Mouse (Mus musculus): Measurements from ENCODE around the gene Crebrf.
A peak's percentile ranks its signal among the peaks of the same experiment; 100 is the strongest.

Crebrf gene

DNA sequence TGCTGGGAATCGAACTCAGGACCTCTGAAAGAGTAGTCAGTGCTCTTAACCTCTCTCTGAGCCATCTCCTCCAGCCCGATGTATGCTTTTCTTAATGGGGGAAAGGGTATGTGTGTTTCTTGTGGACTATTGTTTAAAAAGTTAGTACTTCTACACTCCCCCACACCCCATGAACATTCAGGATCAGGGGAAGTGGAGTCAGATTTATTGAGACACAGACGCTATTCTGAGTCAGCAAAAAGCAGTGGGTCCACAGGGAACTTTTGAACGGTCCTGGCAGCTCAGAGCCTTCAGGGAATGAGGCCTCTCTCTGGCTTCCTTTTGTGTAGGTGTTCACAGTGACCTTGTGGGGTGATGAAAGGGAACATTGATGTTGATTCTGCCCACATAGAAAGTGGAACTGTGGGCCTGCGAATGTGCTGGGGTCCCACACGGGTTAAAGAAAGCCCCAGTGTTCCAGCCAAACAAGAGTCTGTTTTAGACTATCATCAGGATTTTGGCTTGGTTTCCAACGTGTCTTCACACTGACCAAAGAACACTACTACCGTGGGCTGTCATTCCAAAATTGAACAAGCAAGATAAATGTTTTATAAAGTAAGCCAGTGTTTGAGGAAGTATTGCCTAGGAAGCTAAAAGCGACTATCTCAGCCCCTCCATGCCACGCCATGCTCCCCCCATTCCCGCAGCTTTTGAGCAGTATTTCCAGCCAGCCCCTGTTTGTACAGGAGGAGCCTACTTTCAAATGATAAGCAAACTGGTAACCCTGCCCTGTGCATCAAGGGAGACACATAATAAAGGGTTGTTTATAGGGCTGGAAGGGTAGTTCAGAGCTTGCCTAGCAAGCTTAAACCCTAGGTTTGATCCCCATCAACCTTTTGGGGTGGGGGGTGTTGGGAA, 9.7 kb upstream of the Crebrf start:
- DNase-seq (ENCODE audit: low read depth) = no peak

DNA sequence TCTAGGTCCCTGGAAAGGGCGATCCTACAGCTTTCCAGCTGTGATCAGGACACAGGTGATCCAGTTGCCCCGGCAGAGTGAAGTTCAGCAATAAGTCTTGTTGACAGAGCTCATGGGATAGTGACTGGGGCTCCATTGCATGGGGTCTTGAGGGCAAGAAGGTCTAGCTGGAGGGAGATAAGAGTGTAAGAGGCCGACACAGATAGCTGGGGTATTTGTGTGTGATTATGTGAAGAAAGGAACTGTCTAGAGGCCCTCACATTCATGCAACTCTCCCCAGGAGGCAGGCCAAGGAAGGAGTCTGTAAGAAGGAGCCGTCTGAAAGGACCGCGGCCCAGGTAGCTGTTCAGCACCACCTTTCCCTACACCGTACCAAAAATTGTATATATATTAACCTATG, 8.4 kb upstream of the Crebrf start:
- no peak for DNase-seq (ENCODE audit: low read depth)

DNA sequence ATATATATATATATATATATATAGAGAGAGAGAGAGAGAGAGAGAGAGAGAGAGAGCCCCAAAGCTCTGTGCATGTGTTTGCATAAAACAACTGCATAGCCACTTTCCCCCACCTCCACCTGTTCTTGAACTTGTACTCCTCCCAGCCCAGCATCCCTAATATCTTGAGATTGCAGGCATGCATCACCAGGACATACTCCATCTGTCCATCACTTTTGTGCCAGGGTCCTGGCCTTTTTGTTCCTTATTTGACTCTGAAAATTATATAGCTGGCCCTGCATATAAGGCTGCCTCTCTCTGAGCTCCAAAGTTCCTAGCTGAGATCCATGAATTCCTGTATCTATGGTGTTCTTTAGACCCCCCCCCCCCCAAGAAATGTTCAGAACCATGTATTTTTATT, 7.0 kb upstream of the Crebrf start:
- DNase-seq (ENCODE audit: low read depth) = no peak

DNA sequence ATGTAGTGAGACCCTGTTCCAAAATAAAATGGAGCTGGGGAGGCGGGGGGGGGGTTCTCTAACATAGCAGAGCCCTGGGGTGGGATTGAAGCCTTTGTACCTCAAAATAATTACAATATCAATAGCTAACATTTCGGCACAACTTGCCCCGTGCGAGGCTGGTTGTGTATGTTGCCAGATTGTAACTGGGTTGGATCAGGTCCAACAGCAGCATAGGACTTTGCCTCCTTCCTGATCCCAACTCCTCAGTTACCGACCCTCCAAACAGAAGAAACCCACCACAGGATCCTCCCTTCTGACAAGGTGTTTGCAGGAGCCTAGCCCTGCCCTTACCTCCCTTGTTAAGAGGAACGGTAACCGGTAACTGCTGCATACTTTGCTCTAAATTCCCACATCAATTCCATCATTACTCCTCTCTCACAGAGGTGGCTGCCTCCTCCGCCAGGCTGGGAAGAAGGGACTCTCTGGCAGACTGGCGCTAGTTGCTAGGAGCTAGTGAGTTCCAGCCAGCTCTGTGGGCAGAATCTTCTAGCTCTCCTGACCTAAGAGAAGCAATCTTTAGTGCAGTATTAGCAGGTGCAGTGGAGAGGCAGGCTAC, 6.4 kb upstream of the Crebrf start:
- DNase-seq (ENCODE audit: low read depth) = no peak

DNA sequence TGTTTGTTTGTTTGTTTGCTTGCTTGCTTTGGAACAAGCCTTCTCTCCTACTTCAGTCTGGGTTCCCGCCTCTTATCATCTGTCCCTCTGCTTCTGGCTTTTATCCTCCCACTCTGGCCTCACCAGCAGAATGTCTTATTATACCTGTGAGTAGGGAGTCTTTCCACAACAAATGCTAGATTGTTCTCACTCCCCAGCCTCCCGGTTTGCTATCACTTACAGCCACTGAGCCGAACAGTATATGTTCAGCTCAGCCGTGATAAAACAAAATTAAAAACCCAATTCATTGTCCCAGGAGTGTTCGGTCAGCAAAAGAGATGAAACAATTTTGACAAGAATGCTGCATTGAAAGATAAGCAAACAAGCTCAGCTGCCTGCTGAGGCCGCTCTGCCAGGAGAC, 5.4 kb upstream of the Crebrf start:
- DNase-seq (ENCODE audit: low read depth) = no peak

DNA sequence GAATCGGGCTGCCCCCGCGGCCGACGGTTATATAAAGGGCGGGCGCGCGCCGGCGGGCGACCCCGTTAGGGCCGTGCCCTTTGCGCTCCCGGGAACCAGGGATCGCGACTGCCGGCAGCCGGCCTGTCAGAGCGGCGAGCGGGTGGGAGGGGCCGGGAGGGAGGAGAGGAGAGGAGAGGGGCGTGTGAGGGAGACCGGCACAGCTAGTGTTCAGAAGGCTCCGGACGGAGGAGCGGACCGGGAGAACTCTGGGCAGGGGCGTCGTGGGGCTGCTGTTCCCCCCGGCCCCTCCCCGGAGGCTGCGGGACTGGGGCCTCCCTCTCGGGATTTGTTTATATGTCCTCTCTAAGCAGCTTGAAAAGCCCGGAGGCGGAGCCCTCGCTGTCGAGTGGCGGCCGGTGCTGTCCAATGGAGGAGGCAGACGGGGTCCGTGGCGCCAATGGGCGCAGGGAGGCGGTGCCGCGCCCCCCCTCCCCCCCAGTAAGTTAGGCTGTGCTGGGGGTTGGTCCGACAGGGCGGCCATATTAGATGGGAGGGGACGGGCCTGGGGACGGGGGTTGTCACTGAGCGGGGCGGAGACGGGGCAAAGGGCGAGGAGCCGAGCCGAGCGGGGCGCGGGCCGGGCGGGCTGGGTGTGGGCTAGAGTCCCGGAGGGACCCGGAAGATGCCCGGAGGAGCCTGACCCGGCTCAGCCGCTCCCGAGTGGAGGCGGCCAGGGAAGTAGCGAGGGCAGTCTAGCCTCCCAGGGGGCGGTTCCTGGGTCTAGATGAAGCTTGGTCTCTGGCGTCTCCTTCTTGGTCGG, 667 bp downstream of the Crebrf start:
- peak; percentile 98 for DNase-seq (ENCODE audit: low read depth)

DNA sequence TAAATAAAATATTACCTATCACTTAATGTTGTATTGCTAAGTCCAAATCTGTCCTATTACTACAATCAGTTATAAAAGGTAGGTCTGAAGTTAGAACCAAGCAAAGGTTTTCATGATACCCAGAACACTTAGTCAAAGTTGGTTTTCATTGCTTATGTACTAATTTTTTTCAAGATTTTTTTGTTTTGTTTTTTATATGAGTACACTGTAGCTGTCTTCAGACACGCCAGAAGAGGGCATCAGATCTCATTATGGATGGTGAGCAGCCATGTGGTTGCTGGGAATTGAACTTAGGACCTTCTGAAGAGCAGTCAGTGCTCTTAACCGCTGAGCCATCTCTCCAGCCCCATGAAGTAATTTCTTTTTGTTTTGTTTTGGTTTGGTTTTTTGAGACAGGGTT, 2.4 kb downstream of the Crebrf start:
- peak; percentile 37 for DNase-seq (ENCODE audit: low read depth)

DNA sequence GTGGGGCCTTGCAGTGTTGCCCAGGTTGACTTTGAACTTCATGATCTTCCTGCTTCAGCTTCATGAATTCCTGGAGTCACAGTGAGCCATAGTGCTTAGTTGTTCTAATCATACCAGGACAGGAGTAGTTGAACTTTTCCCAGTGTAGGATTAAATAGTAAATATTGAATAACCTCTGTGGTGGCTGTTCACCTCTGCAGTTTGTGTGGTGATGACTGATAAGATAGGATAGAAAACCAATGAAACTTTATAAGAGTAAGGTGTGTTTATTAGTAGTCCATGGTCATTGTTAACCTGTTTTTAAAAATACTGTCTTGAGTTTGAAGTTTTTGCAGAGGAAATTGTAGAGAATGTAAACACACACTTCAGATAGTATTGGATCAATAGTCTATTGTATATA, 4.0 kb downstream of the Crebrf start:
- DNase-seq (ENCODE audit: low read depth) = no peak

DNA sequence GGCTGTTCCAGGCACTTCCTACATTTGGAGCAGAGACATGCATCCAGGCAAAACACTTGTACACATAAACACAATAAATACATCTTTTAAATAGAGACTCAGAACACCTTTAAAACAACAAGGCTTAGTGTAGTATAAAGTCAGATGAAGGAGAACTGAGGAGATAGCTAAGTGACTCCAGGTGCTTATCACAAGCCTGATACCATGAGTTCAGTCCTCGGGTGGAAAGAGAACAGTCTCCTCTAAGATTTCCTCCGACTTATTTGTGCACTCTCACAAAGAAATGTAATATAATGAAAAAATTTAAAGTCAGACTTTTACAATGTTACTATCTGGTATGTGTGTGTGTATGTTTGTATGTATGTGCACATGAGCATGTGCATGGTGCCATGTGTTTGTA, 6.4 kb downstream of the Crebrf start:
- DNase-seq (ENCODE audit: low read depth) = no peak

DNA sequence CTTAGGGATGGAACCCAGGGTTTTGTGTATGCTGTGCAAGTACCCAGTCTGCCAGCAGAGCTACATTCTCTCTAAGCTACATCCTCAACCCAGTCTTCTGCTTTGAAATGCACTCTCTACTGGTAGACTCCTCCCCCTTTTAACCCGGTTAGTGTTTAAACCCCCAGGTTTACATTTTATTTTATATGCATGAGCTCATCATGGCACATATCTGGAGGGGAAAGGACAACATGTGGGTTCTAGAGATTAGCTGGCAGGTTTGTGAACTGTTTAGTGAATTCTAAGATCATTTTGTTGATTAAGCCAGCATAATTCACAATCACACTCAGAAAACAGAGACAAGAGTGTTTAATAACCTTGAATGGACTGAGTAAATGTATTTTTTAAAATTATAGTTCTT, 9.3 kb downstream of the Crebrf start:
- DNase-seq (ENCODE audit: low read depth) = no peak

DNA sequence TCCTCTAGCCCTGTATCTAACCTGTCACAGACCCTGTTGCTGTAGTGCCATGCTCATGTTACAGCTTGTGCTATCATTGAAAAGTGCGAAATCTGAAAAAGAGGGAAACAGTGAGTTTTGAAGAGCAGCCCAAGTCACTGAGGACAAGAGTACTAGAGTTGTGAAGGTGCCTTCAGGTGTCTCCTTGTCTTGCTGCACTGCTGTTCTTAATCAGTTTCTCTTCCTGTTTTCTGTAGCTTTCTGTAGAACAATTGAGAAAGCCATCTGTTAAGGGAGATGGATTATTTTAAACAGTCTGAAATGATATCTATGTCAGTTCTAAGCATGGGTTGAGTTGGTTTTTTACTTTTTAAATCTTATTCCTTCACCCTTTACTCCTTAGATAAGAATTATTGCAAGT, 11.2 kb downstream of the Crebrf start:
- no peak for DNase-seq (ENCODE audit: low read depth)

DNA sequence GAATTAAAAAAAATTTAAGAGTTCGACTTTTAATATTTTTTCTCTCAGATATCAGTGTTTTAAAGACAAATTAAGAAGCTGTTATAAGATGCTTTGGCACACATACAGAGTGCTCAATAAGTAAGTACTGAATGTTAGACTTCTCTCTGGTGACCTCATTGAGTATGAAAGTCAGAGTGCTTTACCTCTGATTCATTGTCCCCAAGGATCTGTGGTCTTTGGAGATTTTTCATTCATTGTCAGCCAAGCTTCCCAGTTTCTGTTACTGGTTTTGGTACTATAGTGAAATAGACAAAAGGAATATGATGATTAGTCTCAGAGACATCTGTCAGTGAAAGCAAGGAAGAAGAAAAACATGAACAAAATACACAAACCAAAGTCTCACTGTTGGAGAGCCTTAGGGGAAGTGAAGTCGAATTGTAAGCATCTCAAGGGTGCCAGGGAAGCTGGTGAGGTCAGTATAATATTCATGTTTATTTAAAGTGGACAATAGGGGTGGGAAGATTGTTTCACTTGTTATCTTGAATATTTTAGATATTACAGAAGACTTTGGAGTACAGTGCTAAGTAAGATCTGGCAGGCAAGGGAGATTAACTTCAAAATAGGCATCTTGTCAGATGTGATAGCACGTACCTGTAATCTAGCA, 11.8 kb downstream of the Crebrf start:
- no peak for DNase-seq (ENCODE audit: low read depth)

DNA sequence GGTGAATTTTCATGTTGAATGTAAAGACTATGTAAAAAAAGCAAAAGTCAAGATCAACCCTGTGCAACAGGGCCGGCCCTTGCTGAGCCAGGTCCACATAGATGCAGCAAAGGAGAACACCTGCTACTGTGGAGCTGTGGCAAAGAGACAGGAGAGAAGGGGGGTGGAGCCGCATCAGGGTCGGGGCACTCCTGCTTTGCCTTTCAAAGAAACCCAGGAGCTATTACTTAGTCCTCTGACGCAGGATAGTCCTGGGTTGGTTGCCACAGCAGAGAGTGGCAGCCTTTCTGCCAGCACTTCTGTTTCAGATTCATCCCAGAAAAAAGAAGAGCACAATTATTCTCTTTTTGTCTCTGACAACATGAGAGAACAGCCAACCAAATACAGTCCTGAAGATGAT, 27.1 kb downstream of the Crebrf start:
- no peak for DNase-seq (ENCODE audit: low read depth)

DNA sequence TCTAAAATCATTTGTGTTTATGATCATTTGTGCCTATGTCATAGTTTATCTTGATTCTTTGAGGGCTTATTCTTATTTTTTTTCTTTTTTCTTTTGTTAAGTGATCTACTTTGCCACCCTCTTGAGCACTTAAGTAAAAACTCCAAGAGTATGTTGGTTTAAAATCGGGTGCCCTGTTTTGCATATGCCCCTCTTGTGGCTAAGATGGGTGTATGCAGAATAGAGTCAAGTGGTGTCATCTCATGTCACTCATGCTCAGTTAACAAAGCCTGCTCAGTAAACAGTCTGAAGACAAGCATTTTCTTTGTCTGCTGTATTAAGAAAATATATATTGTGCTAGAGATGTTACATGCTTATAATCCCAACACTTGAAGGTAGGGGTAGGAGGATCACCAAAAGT, 27.8 kb downstream of the Crebrf start:
- no peak for DNase-seq (ENCODE audit: low read depth)

DNA sequence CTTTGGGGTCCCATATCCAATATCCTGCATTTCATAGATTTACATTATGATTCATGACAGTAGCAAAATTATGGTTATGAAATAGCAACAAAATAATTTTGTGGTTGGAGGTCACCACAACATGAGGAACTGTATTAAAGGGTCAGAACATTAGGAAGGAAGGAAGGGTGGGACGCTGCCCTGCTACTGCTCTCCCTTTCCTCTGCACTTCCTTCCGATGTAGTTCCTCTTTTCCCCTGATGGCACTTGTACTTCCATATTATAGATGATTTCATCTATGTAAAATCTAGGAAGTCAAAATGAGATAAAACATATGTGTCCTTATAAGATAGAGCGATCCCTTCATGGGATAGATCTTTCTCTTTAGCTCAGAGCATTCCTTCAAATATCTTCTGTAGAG, 34.5 kb downstream of the Crebrf start:
- no peak for DNase-seq (ENCODE audit: low read depth)

DNA sequence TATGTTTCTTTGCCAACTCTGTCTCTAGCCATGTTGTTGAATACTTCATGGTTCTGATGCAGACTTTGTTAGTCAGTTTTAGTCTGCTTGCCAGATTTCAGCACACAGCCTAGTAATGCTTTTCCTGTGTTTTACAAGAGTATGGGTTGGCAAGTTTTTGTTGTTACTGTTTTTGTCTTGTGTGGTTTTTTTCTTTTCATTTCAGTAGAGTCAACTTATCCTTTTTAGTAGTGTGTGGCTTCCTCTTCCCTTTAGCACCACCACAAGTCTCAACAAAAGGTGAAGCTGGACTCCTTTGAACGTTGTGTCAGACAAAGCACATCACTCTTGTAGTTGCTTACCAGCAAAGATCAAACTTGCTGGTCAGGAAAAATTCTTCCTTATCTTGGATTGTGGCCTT, 36.8 kb downstream of the Crebrf start:
- DNase-seq (ENCODE audit: low read depth) = peak; percentile 62

DNA sequence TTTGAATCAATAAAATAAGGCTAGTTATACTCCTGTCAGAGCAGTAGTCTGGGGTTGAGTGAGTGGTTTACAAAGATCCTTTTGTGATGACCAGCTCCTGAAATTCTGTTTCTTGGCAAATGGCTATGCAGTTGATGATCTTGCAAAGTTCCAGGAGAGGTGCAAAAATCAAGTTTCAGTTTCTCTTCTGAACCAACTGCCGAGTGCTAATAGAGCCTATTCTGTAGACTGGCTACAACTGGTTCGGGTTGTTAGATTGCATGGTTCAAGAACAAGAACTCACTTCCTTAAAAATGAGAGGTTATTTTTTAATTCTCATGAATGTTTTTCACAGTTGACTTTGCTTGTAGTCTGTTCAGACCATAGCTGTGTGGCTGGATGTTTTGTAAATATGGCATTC, 38.0 kb downstream of the Crebrf start:
- DNase-seq (ENCODE audit: low read depth) = peak; percentile 71

DNA sequence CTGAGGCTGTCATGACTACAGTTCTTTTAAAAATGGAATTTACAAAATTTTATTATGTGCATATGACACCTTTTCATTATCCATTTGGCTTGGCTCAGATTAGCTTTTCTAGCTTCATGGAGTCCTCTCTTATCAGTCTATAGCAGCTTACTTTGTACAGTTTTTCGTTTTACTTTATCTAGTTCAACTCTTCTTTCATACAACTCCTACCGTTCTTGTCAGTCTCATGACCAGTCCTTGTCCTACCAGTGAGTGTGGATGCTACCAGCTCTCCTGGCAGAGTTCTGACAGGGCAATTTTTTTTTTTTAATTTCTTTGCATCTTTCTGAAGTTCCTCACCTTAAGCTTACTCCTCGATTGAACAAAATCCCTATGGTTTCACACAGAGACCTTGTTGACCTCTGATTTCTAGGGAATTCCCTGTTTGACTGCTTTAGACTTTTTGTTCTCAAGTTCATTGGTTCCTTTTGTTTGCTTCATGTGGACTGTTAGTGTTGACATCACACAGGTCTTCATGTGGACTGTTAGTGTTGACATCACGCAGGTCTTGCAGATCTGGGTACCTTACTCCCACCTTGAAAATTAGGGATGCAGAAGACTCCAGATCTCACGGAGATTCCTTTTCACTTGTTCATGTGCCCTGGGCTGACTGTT, 51.8 kb downstream of the Crebrf start:
- DNase-seq (ENCODE audit: low read depth) = no peak

DNA sequence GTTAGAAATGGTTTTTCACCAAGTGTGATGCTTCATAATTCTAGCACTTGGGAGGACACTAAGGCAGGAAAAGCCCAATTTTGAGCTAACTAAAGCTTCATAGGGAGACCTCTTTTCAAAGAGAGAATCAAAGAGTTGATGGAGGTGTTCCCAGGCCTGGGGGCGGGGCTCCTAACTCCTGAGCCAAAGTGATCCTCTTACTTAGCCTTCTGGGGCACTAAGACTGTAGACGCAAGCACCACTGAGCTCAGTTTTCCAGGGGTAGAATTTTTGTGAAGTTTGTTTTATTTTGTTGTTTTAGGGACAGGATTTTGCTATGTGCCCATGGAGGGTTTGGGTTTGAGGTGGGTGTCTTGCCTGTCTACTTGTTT, 52.3 kb downstream of the Crebrf start:
- no peak for DNase-seq (ENCODE audit: low read depth)

DNA sequence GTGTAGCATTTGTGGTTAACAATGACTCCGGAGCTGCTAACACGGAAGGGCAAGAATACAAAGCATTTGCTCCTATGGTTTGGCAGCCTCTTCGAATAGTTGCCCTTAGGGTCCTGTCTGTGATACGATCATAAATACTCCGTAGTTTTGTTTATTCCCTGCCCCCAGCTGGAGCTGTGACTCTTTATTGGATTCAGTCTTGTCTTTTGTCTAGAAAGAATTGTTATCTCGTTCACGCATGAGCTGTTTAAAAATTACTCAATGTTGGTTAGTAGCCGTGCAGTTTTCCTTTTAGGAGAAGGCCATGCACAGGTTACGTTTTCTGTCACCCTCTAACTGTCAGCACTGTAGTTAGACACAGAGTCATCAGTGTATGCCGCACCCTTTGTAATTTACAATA, 60.8 kb downstream of the Crebrf start:
- no peak for DNase-seq (ENCODE audit: low read depth)

DNA sequence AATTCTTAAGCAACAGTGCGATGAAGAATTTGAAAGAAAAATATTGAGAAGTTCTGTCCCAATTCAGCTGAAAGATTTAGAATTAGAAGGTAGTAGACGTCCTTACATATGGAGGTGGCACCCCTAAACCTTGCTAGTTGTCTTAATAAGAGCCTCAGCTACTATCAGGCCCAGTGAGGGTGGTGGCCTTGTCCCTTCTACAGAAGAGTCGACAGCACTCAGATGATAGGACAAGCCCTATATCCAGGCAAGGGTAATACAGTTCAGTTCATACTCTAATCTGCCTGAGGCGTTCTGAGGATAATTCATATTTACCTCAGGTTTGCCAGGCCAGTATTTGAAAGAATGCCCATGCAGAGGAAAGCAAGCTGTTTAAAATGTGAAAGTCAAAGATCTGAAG, 62.6 kb downstream of the Crebrf start:
- no peak for DNase-seq (ENCODE audit: low read depth)
